Mouse (Mus musculus) forebrain, embryonic 15.5 days (tissue): Measurements from ENCODE around the gene 1110004F10Rik. TPM values are rescaled to one million over a fixed set of nuclear protein-coding genes. Genes with fewer than 3 reads are reported as not detected.

ENCODE experiments used
- ATAC-seq: fragments of 200-750 bp; cut with Nextera tagmentation; replicated peaks from 2 replicates; pipeline ENCODE4 v1.8.0; 2017; ENCODE audit warnings: mild to moderate bottlenecking, moderate TSS enrichment, moderate library complexity
- H3K27ac ChIP-seq: fragments of 300-500 bp; sonication (generic); replicated peaks from 2 replicates; pipeline ENCODE4 v1.5.1; 2015; ENCODE audit warnings: mild to moderate bottlenecking, inconsistent platforms
- H3K27me3 ChIP-seq: fragments of 300-500 bp; sonication (generic); 2 replicates; pipeline ENCODE4 v1.6.1; 2015; ENCODE audit warnings: inconsistent platforms
- H3K36me3 ChIP-seq: fragments of 300-500 bp; sonication (generic); 2 replicates; pipeline ENCODE4 v1.6.1; 2015; ENCODE audit warnings: mild to moderate bottlenecking, inconsistent platforms
- H3K4me1 ChIP-seq: fragments of 300-500 bp; sonication (generic); 2 replicates; pipeline ENCODE4 v1.6.1; 2015; ENCODE audit warnings: inconsistent platforms
- H3K4me2 ChIP-seq: fragments of 300-500 bp; sonication (generic); replicated peaks from 2 replicates; pipeline ENCODE4 v1.6.1; 2015; ENCODE audit warnings: mild to moderate bottlenecking, inconsistent platforms
- H3K4me3 ChIP-seq: fragments of 300-500 bp; sonication (generic); 2 replicates; pipeline ENCODE4 v1.5.1; 2015; ENCODE audit warnings: mild to moderate bottlenecking, inconsistent platforms
- H3K9ac ChIP-seq: fragments of 300-500 bp; sonication (generic); replicated peaks from 2 replicates; pipeline ENCODE4 v1.6.1; 2015; ENCODE audit warnings: mild to moderate bottlenecking, inconsistent platforms
- H3K9me3 ChIP-seq: fragments of 300-500 bp; sonication (generic); 2 replicates; pipeline ENCODE4 v1.6.1; 2016; ENCODE audit warnings: inconsistent platforms
- WGBS: fragments of 180-500 bp; shearing (Covaris S2); methylation state at CpG from one replicate; pipeline ENCODE4 v1.1.7; 2015; ENCODE audit warnings: mixed read lengths; 5-methylcytosine and 5-hydroxymethylcytosine counted together
- polyA plus RNA-seq: library from polyadenylated mRNA; unstranded; fragments of >200 nt; fragmentation: Nextera tagmentation; extraction: Ambion mirVana; gene quantifications from 2 replicates; pipeline ENCODE4 v1.2.1, GENCODE M21; 2015

1110004F10Rik gene
- polyA plus RNA-seq, result 360 and 363 TPM in 2 replicates

- Histone ChIP-seq H3K4me1 (peaks cover 47% of the 10 kb centered on the region), H3K27me3 (peaks cover 12% of the 10 kb centered on the region; the same call in 1 of the 2 replicates), H3K4me2 (peak within 1 kb of the TSS; percentile 75), H3K9me3 (no peaks in the 10 kb centered on the region), H3K36me3 (no peaks in the 10 kb centered on the region), H3K4me3 (peak within 1 kb of the TSS; percentile 53), H3K9ac (peak within 1 kb of the TSS; percentile 43), H3K27ac (peak within 1 kb of the TSS; percentile 72)
- under 1% methylated on average over 11 of the region's 11 CpGs for WGBS
- peak; percentile 12; the same call in 1 of the 2 replicates for ATAC-seq
Measured at GRCm38 (mm10) chr7:116039196-116039537, at the start of gene 1110004F10Rik. 1110004F10Rik (plus strand) TSS chr7:116039397.

- Histone ChIP-seq H3K36me3 (no peaks in the 10 kb centered on the region), H3K9me3 (no peaks in the 10 kb centered on the region), H3K4me2 (no peak overlapping the region), H3K27ac (no peak overlapping the region), H3K4me1 (no peaks in the 10 kb centered on the region), H3K9ac (no peak overlapping the region), H3K4me3 (no peak overlapping the region), H3K27me3 (no peaks in the 10 kb centered on the region)
- WGBS, result 89% methylated on average over 4 of the region's 4 CpGs
- ATAC-seq, result no peak
Measured at GRCm38 (mm10) chr7:116002726-116003125, 36.5 kb upstream of the 1110004F10Rik start.

GRCm38 (mm10) chr7:116029991-116030390 is 9.2 kb upstream of the 1110004F10Rik start:
- Histone ChIP-seq H3K4me3 (peak overlapping the region; percentile 54), H3K9me3 (no peaks in the 10 kb centered on the region), H3K9ac (peak overlapping the region; percentile 79), H3K27ac (peak overlapping the region; percentile 91), H3K4me1 (peaks cover 71% of the 10 kb centered on the region), H3K36me3 (no peaks in the 10 kb centered on the region), H3K27me3 (no peaks in the 10 kb centered on the region), H3K4me2 (peak overlapping the region; percentile 95)
- ATAC-seq, result no peak
- 18% methylated on average over 3 of the region's 3 CpGs for WGBS

GRCm38 (mm10) chr7:116030597-116031387 is 8.4 kb upstream of the 1110004F10Rik start:
- no peaks in the 10 kb centered on the region for H3K36me3 ChIP-seq
- peak overlapping the region; percentile 79 for H3K9ac ChIP-seq
- H3K27me3 ChIP-seq, result 0 out of 2 replicates have a peak, but pooled peaks cover 3% of the 10 kb centered on the region
- no peaks in the 10 kb centered on the region for H3K9me3 ChIP-seq
- WGBS, result 5% methylated on average over 26 of the region's 26 CpGs
- H3K4me2 ChIP-seq, result peak overlapping the region; percentile 95
- H3K27ac ChIP-seq, result peak overlapping the region; percentile 91
- H3K4me3 ChIP-seq, result peak overlapping the region; percentile 54
- ATAC-seq, result no peak; the same call in 1 of the 2 replicates
- peaks cover 76% of the 10 kb centered on the region for H3K4me1 ChIP-seq

- peaks cover 7% of the 10 kb centered on the region; the same call in 1 of the 2 replicates for H3K27me3 ChIP-seq
- H3K4me1 ChIP-seq, result peaks cover 71% of the 10 kb centered on the region
- ATAC-seq, result no peak
- peak overlapping the region; percentile 91 for H3K27ac ChIP-seq
- H3K4me2 ChIP-seq, result peak overlapping the region; percentile 95
- no peaks in the 10 kb centered on the region for H3K9me3 ChIP-seq
- peak overlapping the region; percentile 79 for H3K9ac ChIP-seq
- WGBS, result under 1% methylated on average over 14 of the region's 14 CpGs
- no peaks in the 10 kb centered on the region for H3K36me3 ChIP-seq
- peak overlapping the region; percentile 54 for H3K4me3 ChIP-seq
Measured at GRCm38 (mm10) chr7:116031388-116031717, 7.8 kb upstream of the 1110004F10Rik start.

- peak; percentile 38; the same call in 1 of the 2 replicates for ATAC-seq
- H3K9me3 ChIP-seq, result no peaks in the 10 kb centered on the region
- H3K4me1 ChIP-seq, result peaks cover 72% of the 10 kb centered on the region
- H3K27me3 ChIP-seq, result peaks cover 12% of the 10 kb centered on the region; the same call in 1 of the 2 replicates
- peak overlapping the region; percentile 95 for H3K4me2 ChIP-seq
- no peaks in the 10 kb centered on the region for H3K36me3 ChIP-seq
- H3K4me3 ChIP-seq, result peak overlapping the region; percentile 54
- under 1% methylated on average over 65 of the region's 65 CpGs for WGBS
- peak overlapping the region; percentile 91 for H3K27ac ChIP-seq
- peak overlapping the region; percentile 79 for H3K9ac ChIP-seq
Measured at GRCm38 (mm10) chr7:116031718-116032595, 7.2 kb upstream of the 1110004F10Rik start.

- H3K4me2 ChIP-seq, result peak overlapping the region; percentile 95
- H3K27ac ChIP-seq, result peak overlapping the region; percentile 91
- no peaks in the 10 kb centered on the region for H3K36me3 ChIP-seq
- peak overlapping the region; percentile 54 for H3K4me3 ChIP-seq
- peak; percentile 23; the same call in 1 of the 2 replicates for ATAC-seq
- peaks cover 71% of the 10 kb centered on the region for H3K4me1 ChIP-seq
- H3K9me3 ChIP-seq, result no peaks in the 10 kb centered on the region
- H3K27me3 ChIP-seq, result peaks cover 12% of the 10 kb centered on the region; the same call in 1 of the 2 replicates
- 0% methylated on average over 11 of the region's 11 CpGs for WGBS
- H3K9ac ChIP-seq, result peak overlapping the region; percentile 79
Measured at GRCm38 (mm10) chr7:116032596-116033307, 6.4 kb upstream of the 1110004F10Rik start.

DNA sequence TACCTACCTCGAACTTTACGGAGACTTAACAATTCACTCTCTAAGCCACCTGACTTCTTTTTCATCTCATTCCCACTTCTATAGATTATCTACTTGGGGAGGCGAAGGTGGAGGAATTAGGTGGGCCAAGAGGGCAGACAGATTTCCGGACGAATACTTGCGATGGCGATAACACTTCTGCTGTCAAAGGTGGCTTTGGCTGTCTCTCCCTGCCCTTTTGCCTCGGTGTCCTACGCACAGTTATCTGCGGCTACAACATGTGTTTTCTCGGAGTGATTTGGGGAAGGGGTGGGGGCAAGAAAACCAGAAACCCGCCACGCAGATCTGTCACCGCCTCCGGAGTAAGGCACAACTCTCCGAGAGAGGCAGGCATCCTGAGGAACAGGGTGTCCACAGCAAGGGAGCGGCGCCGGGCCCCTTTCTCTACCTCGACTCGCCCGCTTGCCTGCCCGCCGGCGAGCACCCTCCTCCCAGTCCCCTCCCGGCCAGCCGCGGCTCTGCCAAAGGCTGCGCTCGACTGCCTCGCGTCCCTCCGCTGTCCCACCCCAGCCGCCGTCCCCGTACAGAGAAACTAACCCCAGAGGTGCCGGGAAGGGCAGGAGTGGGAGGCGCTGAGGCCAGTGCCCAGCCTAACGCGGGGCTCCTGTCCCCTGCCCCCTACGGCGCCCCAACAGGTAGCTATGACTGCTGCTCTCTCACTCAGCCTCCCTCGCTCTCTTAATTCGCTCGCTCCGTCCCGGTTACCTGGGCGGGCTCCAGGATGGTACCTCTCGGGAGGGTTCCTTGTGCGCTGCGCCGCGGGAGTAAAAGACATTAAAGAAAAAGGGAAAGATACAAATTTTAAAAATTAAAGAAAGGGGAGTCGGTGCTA is 5.6 kb upstream of the 1110004F10Rik start:
- WGBS, result under 1% methylated on average over 54 of the region's 54 CpGs
- H3K9me3 ChIP-seq, result no peaks in the 10 kb centered on the region
- peak overlapping the region; percentile 75 for H3K4me2 ChIP-seq
- H3K4me3 ChIP-seq, result peak overlapping the region; percentile 54
- H3K27ac ChIP-seq, result peak overlapping the region; percentile 87
- no peaks in the 10 kb centered on the region for H3K36me3 ChIP-seq
- peaks cover 74% of the 10 kb centered on the region for H3K4me1 ChIP-seq
- peaks cover 12% of the 10 kb centered on the region; the same call in 1 of the 2 replicates for H3K27me3 ChIP-seq
- peak overlapping the region; percentile 61 for H3K9ac ChIP-seq
- peak; percentile 42 for ATAC-seq

DNA sequence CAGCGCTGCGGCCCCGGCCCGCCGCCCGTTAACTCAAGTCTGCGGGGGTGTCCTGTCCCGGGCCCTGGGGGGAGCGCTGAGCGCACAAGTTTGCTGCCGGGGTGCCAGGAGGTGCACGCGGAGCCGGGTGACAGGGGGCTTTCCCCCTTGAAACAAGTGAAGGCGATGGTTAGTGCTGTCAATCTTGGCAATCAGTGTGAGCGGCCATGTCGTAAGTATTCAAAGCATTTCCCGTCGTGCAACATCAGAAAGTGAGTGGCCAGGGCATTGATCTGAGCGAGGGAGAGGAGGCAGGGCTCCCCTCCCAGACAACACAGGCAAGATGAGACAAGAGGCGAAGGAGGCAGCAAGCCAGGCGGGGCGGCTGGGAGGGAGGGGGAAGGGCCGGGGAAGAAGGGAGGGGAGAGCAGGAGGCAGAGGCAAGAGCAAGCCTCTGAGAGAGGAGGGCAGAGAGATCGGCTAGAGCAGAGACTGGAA is 4.9 kb upstream of the 1110004F10Rik start:
- Histone ChIP-seq H3K27ac (peak overlapping the region; percentile 87), H3K27me3 (peaks cover 12% of the 10 kb centered on the region; the same call in 1 of the 2 replicates), H3K9me3 (no peaks in the 10 kb centered on the region), H3K4me1 (peaks cover 79% of the 10 kb centered on the region), H3K4me3 (peak overlapping the region; percentile 54), H3K9ac (peak overlapping the region; percentile 61), H3K4me2 (peak overlapping the region; percentile 75), H3K36me3 (no peaks in the 10 kb centered on the region)
- peak; percentile 57 for ATAC-seq
- WGBS, result 1% methylated on average over 25 of the region's 25 CpGs

DNA sequence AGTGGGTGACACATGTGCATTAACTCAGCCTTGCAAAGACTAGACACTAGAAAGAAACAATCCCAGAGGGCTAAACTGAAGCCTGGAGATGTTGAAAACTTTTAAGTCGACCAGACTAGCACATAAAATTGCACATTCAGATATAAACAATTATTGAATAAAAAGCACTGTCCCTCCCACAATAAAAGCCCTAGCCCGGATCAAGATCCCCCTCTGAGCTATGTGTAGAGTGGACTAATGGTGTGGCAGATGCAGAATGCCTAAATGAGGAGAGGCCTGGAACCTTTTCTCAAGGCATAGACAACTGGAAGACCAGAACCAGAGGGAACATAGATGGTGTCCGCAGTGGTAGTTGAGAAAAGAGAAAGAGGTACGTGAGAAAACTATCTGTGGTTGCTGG is 3.7 kb upstream of the 1110004F10Rik start:
- WGBS, result 37% methylated on average over 4 of the region's 4 CpGs
- no peak for ATAC-seq
- peaks cover 12% of the 10 kb centered on the region; the same call in 1 of the 2 replicates for H3K27me3 ChIP-seq
- no peaks in the 10 kb centered on the region for H3K9me3 ChIP-seq
- peak overlapping the region; percentile 75 for H3K4me2 ChIP-seq
- H3K9ac ChIP-seq, result no peak overlapping the region
- no peaks in the 10 kb centered on the region for H3K36me3 ChIP-seq
- H3K4me3 ChIP-seq, result peak overlapping the region; percentile 54
- H3K4me1 ChIP-seq, result peaks cover 77% of the 10 kb centered on the region
- H3K27ac ChIP-seq, result peak overlapping the region; percentile 87; the same call in 1 of the 2 replicates
